Mouse (Mus musculus) ES-E14 (cell line): ENCODE data around the gene Npdc1.

ENCODE experiments used
- HCFC1 ChIP-seq: IDR thresholded peaks from 2 replicates; pipeline ENCODE4 v1.6.1; 2012; ENCODE audit warnings: low read length, inconsistent platforms, borderline replicate concordance; ENCODE audit not compliant: insufficient read depth
- MAFK ChIP-seq: IDR thresholded peaks from 2 replicates; pipeline ENCODE4 v1.6.1; 2014; ENCODE audit warnings: mild to moderate bottlenecking, low read depth, low read length, inconsistent platforms; ENCODE audit not compliant: insufficient read depth
- ZC3H11A ChIP-seq: IDR thresholded peaks from 2 replicates; pipeline ENCODE4 v1.6.1; 2012; ENCODE audit warnings: low read depth, mild to moderate bottlenecking, inconsistent platforms, low read length, borderline replicate concordance
- ZNF384 ChIP-seq: IDR thresholded peaks from 2 replicates; pipeline ENCODE4 v1.6.1; 2012; ENCODE audit warnings: low read depth, low read length, inconsistent platforms

GRCm38 (mm10) chr2:25355419-25356066, 43.6 kb upstream of the Npdc1 start:
- no peak for TF ChIP-seq HCFC1
- no peak for TF ChIP-seq ZC3H11A
- no peak for TF ChIP-seq MAFK
- TF ChIP-seq ZNF384, result no peak
